Mouse (Mus musculus) heart, embryonic 15.5 days (tissue): Measurements from ENCODE around the gene Rnf114. TPM values are rescaled to one million over a fixed set of nuclear protein-coding genes. Genes with fewer than 3 reads are reported as not detected.

Source experiments
- ATAC-seq: fragments of 200-750 bp; cut with Nextera tagmentation; replicated peaks from 2 replicates; pipeline ENCODE4 v1.8.0; 2017; ENCODE audit warnings: low read depth, moderate TSS enrichment; ENCODE audit not compliant: insufficient number of reproducible peaks, insufficient read depth, low FRiP score
- H3K27ac ChIP-seq: fragments of 300-500 bp; sonication (generic); 2 replicates; pipeline ENCODE4 v1.5.1; 2015; ENCODE audit warnings: mild to moderate bottlenecking, inconsistent platforms
- H3K27me3 ChIP-seq: fragments of 300-500 bp; sonication (generic); 2 replicates; pipeline ENCODE4 v1.6.1; 2015; ENCODE audit warnings: inconsistent platforms
- H3K36me3 ChIP-seq: fragments of 300-500 bp; sonication (generic); 2 replicates; pipeline ENCODE4 v1.6.1; 2015; ENCODE audit warnings: mild to moderate bottlenecking, inconsistent platforms
- H3K4me1 ChIP-seq: fragments of 300-500 bp; sonication (generic); replicated peaks from 2 replicates; pipeline ENCODE4 v1.6.1; 2015; ENCODE audit warnings: inconsistent platforms
- H3K4me2 ChIP-seq: fragments of 300-500 bp; sonication (generic); 2 replicates; pipeline ENCODE4 v1.6.1; 2015; ENCODE audit warnings: inconsistent platforms, mild to moderate bottlenecking, moderate library complexity
- H3K4me3 ChIP-seq: fragments of 300-500 bp; sonication (generic); 2 replicates; pipeline ENCODE4 v1.5.1; 2015; ENCODE audit warnings: mild to moderate bottlenecking, inconsistent platforms
- H3K9ac ChIP-seq: fragments of 300-500 bp; sonication (generic); 2 replicates; pipeline ENCODE4 v1.6.1; 2015; ENCODE audit warnings: mild to moderate bottlenecking, inconsistent platforms
- H3K9me3 ChIP-seq: fragments of 300-500 bp; sonication (generic); replicated peaks from 2 replicates; pipeline ENCODE4 v1.6.1; 2016; ENCODE audit warnings: inconsistent platforms
- WGBS: fragments of 180-500 bp; shearing (Covaris S2); methylation state at CpG from one replicate; pipeline ENCODE4 v1.1.7; 2015; ENCODE audit warnings: mixed read lengths; 5-methylcytosine and 5-hydroxymethylcytosine counted together
- polyA plus RNA-seq: library from polyadenylated mRNA; unstranded; fragments of >200 nt; fragmentation: Nextera tagmentation; extraction: Ambion mirVana; gene quantifications from 2 replicates; pipeline ENCODE4 v1.2.1, GENCODE M21; 2015

Rnf114 gene
- polyA plus RNA-seq, 1 experiment from 2014 or later: 57.9 TPM

DNA sequence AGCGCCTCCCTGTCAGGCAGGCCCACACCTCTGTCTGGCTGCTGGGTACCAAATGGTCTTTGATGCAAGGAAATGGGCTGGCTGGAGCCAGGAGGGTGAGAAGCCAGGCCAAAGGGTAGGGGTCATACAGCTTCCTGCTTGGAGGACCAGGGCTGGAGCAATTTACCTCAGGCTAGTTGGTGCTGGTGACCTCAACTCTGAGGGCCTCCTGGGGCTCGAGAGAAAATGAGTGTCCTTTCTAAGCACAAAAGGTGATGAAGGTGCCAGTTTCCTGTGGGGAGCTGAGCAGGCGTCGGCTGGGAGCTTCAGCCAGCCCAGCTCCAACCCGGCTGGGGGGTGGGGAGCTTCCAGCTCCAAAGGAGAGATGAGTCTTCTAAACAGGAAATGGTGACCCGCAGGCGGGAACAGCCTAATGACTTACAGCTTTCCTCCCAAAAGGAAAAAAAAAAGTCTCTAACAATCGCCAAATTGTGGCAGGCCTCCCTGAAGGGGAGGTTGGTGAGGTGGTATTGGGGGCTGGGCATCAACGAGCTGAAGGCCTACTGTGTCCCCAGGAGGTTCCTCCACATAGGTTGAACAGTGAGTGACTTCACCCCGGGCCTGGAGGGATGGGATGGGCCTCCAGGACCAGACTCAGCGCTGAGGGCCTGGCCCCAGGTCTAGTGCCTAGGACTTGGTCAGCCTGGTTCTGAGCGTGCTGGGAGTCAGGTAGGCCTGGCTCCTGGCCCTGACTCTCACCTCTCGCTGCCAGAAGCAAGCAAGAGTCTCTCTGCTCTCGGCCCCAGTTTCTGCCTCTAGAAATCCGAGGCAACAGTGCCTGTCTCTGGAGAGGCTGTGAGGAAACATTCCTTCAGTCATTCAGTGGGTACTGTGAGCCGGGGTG lies 50.9 kb downstream of the Rnf114 start:
- WGBS: 23% methylated on average over 16 of the region's 16 CpGs
- Histone ChIP-seq H3K4me1 (peaks cover 53% of the 10 kb centered on the region), H3K27ac (peak overlapping the region; percentile 90)

DNA sequence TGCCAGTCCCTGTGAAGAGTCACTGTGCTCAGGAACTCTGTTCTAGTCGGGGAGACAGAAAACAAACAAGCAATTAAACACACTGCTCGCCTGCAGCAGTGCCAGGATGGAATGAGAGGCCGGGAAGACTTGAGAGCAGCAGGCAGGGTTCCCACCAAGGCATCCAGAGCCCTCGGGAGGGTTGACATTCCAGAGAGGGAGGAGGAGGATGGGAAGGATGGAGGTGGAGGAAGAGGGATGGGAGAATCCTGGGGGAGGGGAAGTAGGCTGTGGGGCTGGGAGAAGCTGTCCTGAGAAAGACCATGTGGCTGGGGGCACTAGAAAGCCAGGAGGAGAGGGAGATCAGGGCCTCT lies 51.5 kb downstream of the Rnf114 start:
- no peaks in the 10 kb centered on the region for H3K27me3 ChIP-seq
- no peaks in the 10 kb centered on the region for H3K36me3 ChIP-seq
- 0 out of 2 replicates have a peak, but pooled peaks have one; percentile 2 for ATAC-seq
- peak overlapping the region; percentile 20; the same call in 1 of the 2 replicates for H3K9ac ChIP-seq
- H3K4me2 ChIP-seq: peak overlapping the region; percentile 6; the same call in 1 of the 2 replicates
- 6% methylated on average over 4 of the region's 4 CpGs for WGBS
- peak overlapping the region; percentile 90 for H3K27ac ChIP-seq
- H3K4me3 ChIP-seq: no peak overlapping the region
- no peaks in the 10 kb centered on the region for H3K9me3 ChIP-seq
- H3K4me1 ChIP-seq: peaks cover 47% of the 10 kb centered on the region

More for the DNA sequence above, 50.9 kb downstream of the Rnf114 start:
- Histone ChIP-seq H3K36me3 (no peaks in the 10 kb centered on the region), H3K9me3 (no peaks in the 10 kb centered on the region), H3K4me3 (no peak overlapping the region), H3K9ac (peak overlapping the region; percentile 20; the same call in 1 of the 2 replicates), H3K27me3 (no peaks in the 10 kb centered on the region), H3K4me2 (peak overlapping the region; percentile 31)
- peak; percentile 20; the same call in 1 of the 2 replicates for ATAC-seq

DNA sequence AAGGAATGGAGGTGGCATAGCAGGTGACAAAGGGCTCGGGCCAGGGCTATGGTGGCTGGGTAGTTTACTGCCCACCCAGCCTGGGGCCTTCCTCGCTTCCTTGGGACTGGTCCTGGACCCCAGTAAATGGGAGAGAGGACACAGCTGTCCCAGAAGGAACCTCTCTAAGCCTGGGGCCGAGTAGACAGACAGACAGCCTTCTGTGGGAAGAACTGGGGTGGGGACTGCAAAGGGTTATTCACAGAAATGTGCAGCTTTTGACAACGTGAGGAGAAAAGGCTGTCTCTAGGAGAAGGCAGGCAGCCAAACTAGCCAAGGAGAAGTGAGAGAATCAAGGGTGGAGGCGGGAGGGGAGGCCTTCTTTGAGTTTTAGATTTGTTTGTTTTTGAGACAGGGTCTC lies 52.0 kb downstream of the Rnf114 start:
- peak overlapping the region; percentile 90 for H3K27ac ChIP-seq
- no peak for ATAC-seq
- 56% methylated on average over 5 of the region's 5 CpGs for WGBS

DNA sequence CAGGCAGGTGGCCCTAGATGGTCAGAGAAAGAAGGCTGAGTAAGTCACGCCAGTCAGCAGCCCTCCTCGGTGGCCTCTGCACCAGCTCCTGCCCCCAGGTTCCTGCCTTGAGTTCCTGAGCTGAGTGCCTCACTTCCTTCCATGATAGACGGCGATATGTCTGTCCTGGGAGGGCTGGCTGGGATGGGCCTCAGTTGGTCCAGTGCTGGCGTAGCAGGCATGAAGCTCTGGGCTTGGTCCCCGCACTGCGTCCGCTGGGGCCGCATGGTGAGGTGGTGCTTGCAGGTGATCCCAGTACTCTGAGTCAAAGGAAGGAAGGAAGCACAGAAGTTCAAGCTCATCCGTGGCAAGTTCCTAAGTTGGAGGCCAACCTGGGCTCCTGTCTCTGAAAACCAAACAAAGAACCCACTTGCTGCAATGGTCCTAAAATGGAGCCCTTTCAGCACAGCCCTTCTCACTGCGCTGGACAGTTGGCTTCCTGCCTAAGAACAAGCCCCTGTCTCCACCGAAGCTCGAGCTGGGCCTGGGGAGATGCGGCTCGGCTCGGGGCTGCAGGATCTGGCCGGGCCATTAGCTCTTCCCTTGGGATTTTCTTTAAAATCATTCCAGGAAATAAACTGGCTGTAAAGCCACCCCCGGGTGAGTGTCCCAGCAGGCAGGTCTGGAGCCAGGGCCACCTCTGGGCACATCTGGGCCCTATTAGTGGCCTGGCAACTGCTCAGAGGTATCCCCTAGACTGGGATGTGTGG lies 54.2 kb downstream of the Rnf114 start:
- no peak overlapping the region for H3K9ac ChIP-seq
- no peaks in the 10 kb centered on the region for H3K9me3 ChIP-seq
- H3K27me3 ChIP-seq: no peaks in the 10 kb centered on the region
- no peak overlapping the region for H3K4me2 ChIP-seq
- peak overlapping the region; percentile 30; the same call in 1 of the 2 replicates for H3K27ac ChIP-seq
- WGBS: 78% methylated on average over 18 of the region's 18 CpGs
- H3K4me3 ChIP-seq: no peak overlapping the region
- peaks cover 32% of the 10 kb centered on the region for H3K4me1 ChIP-seq
- no peaks in the 10 kb centered on the region for H3K36me3 ChIP-seq
- no peak for ATAC-seq

More for the DNA sequence above, 52.0 kb downstream of the Rnf114 start:
- H3K4me3 ChIP-seq: no peak overlapping the region
- peaks cover 46% of the 10 kb centered on the region for H3K4me1 ChIP-seq
- no peaks in the 10 kb centered on the region for H3K36me3 ChIP-seq
- H3K4me2 ChIP-seq: no peak overlapping the region
- no peaks in the 10 kb centered on the region for H3K27me3 ChIP-seq
- no peaks in the 10 kb centered on the region for H3K9me3 ChIP-seq
- no peak overlapping the region for H3K9ac ChIP-seq

DNA sequence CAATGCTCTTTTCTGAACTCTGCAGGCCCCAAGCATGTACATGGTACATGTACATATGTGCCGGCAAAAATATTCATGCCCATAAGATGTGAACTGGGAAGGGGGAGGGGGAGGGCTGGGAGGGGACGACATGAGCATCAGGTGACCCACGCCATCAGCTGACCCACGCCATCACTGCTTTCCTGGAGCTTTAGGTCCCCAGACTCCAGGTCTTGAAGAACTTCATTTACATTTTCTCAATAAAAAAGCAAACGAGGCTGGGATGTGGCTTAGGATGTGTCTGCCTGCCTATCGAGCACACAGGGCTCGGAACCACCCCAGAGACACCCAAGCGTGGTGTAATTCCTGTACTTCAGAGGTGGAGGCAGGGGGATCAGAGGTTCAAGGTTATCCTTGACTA lies 55.0 kb downstream of the Rnf114 start:
- WGBS: 86% methylated on average over 8 of the region's 8 CpGs

DNA sequence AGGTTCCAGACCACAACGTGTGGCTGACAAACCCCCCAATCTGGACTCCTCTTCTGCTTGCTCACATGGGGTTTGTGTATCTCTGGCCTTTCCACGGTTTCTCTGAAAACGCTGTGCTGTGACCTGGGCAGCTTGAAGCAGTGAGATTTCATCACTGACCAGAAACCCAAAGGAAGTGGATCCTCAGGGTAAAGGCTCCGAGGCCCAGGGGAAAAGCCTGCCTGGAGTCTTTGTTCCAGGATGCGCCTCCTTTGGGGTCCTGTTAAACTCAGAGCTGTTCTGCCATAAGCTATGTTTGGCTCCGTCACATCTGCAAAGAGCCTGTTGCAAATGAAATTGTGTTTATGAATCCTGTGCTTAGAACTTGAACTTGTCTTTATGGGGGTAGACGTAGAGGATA lies 56.5 kb downstream of the Rnf114 start:
- Histone ChIP-seq H3K27ac (no peak overlapping the region), H3K36me3 (no peaks in the 10 kb centered on the region), H3K9ac (no peak overlapping the region), H3K9me3 (no peaks in the 10 kb centered on the region), H3K4me3 (no peak overlapping the region), H3K4me1 (peaks cover 22% of the 10 kb centered on the region), H3K27me3 (no peaks in the 10 kb centered on the region), H3K4me2 (no peak overlapping the region)
- no peak for ATAC-seq
- WGBS: 76% methylated on average over 7 of the region's 7 CpGs

More for the DNA sequence above, 55.0 kb downstream of the Rnf114 start:
- H3K36me3 ChIP-seq: no peaks in the 10 kb centered on the region
- H3K9ac ChIP-seq: no peak overlapping the region
- ATAC-seq: no peak
- H3K4me2 ChIP-seq: no peak overlapping the region
- no peak overlapping the region for H3K27ac ChIP-seq
- H3K9me3 ChIP-seq: no peaks in the 10 kb centered on the region
- H3K4me3 ChIP-seq: no peak overlapping the region
- peaks cover 26% of the 10 kb centered on the region for H3K4me1 ChIP-seq
- H3K27me3 ChIP-seq: no peaks in the 10 kb centered on the region

DNA sequence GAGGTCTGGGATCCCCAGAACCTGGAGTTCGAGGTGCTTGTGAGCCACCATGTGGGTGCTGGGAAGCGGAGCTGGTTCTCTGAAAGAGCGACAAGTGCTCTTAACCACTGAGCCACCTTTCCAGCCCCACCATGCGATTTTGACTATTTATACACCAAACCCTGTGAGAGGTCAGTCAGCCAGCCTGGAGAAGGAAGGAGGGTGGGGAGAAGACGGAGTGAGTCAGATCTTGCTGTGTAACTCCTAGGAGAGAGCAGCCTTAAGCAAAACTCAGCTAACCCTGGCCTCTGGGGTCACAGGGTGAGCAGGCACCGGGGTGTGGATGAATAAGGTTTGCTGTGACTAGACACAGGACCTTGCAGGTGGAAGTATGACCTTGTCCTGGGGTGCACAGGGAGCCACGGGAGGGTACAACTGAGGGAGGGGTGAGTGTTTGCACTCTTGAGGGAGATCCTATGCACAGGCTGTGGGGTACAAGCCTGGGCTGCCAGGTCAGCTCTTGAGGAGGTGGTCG lies 58.0 kb downstream of the Rnf114 start:
- no peaks in the 10 kb centered on the region for H3K9me3 ChIP-seq

DNA sequence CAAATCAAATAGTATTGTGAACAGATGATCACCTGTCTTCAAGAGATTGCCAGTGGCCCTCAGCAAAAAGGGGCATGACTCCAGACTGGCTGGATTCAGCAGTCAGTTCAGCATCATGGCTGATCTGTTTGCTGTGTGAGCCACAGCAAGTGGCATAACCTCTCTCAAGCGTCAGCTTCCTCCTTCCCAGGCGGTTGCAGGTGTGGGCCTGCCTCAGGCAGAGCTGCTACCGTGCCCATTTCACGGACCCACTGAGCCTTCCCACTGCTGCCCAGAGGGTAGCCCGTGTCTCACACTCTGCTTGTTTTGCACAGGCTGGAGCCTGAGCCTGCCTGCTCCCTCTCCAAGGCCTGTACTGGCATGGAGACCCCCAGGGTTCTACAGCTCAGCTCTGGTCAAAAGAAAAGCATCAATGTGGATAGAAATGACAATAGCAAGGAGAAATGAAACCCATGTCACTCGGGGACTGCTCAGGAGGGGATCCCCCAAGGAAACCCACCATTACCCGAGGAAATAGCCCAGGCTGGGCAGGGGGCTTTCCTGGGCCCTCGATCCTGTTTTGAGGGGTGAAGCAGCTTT lies 59.0 kb downstream of the Rnf114 start:
- ATAC-seq: no peak
- Histone ChIP-seq H3K4me1 (peaks cover 18% of the 10 kb centered on the region), H3K9ac (no peak overlapping the region), H3K4me3 (no peak overlapping the region), H3K4me2 (no peak overlapping the region), H3K27me3 (no peaks in the 10 kb centered on the region), H3K9me3 (no peaks in the 10 kb centered on the region), H3K36me3 (no peaks in the 10 kb centered on the region), H3K27ac (no peak overlapping the region)
- 79% methylated on average over 8 of the region's 8 CpGs for WGBS

More for the DNA sequence above, 58.0 kb downstream of the Rnf114 start:
- WGBS: 66% methylated on average over 8 of the region's 8 CpGs
- ATAC-seq: no peak
- H3K27me3 ChIP-seq: no peaks in the 10 kb centered on the region
- H3K4me3 ChIP-seq: no peak overlapping the region
- no peak overlapping the region for H3K27ac ChIP-seq
- no peaks in the 10 kb centered on the region for H3K36me3 ChIP-seq
- no peak overlapping the region for H3K4me2 ChIP-seq
- peaks cover 18% of the 10 kb centered on the region for H3K4me1 ChIP-seq
- H3K9ac ChIP-seq: no peak overlapping the region

DNA sequence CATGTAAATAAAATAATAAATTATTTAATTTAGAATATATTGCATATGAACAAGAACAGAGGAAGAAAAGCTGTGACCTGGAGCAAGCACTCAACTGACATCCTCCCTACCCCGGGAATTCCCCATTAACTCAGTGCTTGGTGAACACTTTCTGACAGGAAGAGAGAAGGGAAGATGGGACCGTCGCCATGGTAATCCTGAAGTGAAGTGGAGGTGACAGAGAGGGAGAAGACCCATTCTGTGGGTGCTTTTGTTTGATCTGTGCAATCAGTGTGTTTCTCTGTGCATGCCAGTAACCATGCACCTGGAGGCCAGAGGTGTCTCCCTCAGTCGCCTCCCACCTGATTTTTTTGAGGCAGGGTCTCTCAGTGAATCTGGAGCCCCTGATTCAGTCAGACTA lies 59.8 kb downstream of the Rnf114 start:
- H3K4me1 ChIP-seq: peaks cover 18% of the 10 kb centered on the region
- no peaks in the 10 kb centered on the region for H3K9me3 ChIP-seq
- WGBS: 75% methylated on average over 4 of the region's 4 CpGs
- H3K27ac ChIP-seq: peak overlapping the region; percentile 82
- no peak overlapping the region for H3K4me3 ChIP-seq
- ATAC-seq: no peak
- no peak overlapping the region for H3K9ac ChIP-seq
- H3K36me3 ChIP-seq: no peaks in the 10 kb centered on the region
- H3K27me3 ChIP-seq: no peaks in the 10 kb centered on the region
- H3K4me2 ChIP-seq: no peak overlapping the region

DNA sequence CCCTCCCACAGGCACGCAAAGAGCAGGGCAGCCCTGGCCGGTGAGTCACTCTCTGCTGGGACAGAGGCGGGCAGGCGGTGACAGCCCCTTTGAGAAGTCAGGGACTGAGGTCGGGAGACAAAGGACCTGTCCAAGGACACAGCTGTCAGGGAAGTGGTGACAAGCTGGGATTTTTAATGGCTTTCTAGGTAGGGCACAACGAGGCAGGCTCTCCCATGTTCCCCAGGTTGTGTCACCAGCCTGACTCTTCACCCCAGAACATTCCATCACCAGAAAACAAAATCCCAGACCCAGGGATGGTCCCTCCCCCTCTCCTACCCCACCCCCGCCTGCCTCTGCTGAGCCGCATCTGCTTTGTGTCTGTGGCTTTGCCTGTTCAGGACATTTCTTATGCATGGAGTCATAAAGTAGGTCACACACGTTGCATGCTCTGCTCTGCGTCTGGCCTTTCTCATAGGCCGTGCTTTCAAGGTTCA lies 60.5 kb downstream of the Rnf114 start:
- Histone ChIP-seq H3K9me3 (no peaks in the 10 kb centered on the region), H3K27me3 (no peaks in the 10 kb centered on the region), H3K4me3 (no peak overlapping the region), H3K9ac (no peak overlapping the region), H3K4me2 (no peak overlapping the region), H3K36me3 (no peaks in the 10 kb centered on the region), H3K27ac (peak overlapping the region; percentile 82), H3K4me1 (peaks cover 18% of the 10 kb centered on the region)
- WGBS: 22% methylated on average over 11 of the region's 11 CpGs
- peak; percentile 86 for ATAC-seq

DNA sequence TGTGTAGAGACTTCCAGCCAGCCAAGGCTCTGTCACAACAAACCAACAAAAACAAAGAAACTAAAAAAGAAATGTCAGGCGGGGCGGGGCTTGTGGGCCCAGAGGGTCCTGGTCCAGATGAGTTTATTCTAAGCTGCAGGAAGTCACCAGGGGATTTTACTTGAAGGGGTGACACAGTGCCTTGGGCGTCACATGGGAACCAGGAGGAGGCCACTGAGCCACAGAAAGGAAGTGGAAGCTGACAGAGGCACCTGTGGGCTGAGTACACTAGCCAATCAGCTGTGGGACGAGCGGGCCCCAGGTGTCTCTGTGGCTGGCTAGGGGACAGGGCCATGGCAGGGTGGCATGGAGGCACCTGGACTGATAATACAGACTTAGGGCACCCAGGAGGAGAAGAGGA lies 63.3 kb downstream of the Rnf114 start:
- H3K27me3 ChIP-seq: 0 out of 2 replicates have a peak, but pooled peaks cover 6% of the 10 kb centered on the region
- no peak overlapping the region for H3K27ac ChIP-seq
- H3K4me3 ChIP-seq: no peak overlapping the region
- 80% methylated on average over 5 of the region's 5 CpGs for WGBS
- no peak for ATAC-seq
- H3K9ac ChIP-seq: no peak overlapping the region
- H3K4me2 ChIP-seq: no peak overlapping the region
- H3K36me3 ChIP-seq: no peaks in the 10 kb centered on the region
- H3K4me1 ChIP-seq: peaks cover 26% of the 10 kb centered on the region
- no peaks in the 10 kb centered on the region for H3K9me3 ChIP-seq
